Mouse (Mus musculus) mouse embryonic stem cell (cell line): ENCODE measurements around the gene Lmo7.

Experiments used
- in situ Hi-C, 2 experiments: fragments of 300-500 bp; cut with MboI; formaldehyde crosslinking; loops; 1 replicate in 1 of 2; 3 replicates in 1 of 2; pipeline ENCODE4 v1.14.3; 2019 to 2020; ENCODE audit warnings: low sequenced_read_pairs in 2 of 2, low pct_unique_long_range_greater_than_20kb in 1 of 2, mixed read lengths in 1 of 2; ENCODE audit not compliant: unreplicated experiment in 1 of 2

Gene Lmo7

GRCm38 (mm10) chr14:101816450-101816849 lies 86.7 kb downstream of the Lmo7 start:
- in situ Hi-C loops: no loop called here

DNA sequence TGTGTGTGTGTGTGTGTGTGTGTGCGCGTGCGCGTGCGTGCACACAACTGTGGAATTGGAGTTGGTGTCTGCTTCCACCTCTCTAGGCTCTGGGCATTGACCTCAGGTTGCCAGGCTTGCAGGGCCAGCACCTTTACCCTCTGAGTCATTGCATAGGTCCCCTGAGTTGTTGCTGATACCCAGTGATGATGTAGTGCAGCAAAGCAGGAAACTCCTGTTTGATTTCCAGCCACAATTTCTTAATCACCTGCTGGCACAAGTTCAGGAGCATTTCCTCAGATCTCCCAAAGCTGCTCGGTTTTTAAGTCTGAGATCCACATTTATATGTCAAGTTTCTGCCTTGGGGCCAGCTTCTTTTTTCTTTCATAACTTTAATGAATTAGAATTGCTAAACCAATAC lies 92.6 kb downstream of the Lmo7 start:
- in situ Hi-C loops: no loop called here

- in situ Hi-C loops: no loop called here
Measured at GRCm38 (mm10) chr14:101822871-101823270, 93.1 kb downstream of the Lmo7 start.

GRCm38 (mm10) chr14:101829676-101830075 lies 99.9 kb downstream of the Lmo7 start:
- in situ Hi-C loops: no loop called here

DNA sequence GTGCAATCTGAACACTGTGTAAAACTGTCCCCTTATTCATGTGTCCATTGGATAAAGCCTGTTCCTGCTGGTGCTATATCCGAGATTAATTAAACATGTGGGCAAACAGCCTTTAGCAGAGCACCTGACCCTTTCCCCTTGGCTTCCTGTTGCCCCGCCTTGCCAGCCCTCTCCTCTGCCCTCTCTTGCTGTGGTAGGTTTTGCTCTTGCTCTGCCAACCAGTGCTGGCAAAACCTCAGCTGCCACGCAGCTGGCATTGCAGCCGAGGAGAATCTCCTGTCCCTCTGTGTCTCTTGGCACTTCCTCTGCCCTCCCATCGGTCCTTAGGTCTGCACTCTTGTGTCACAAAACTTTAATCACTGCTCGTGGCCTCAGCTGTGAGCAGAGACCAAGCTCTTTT lies 100.4 kb downstream of the Lmo7 start:
- in situ Hi-C loops: no loop called here

DNA sequence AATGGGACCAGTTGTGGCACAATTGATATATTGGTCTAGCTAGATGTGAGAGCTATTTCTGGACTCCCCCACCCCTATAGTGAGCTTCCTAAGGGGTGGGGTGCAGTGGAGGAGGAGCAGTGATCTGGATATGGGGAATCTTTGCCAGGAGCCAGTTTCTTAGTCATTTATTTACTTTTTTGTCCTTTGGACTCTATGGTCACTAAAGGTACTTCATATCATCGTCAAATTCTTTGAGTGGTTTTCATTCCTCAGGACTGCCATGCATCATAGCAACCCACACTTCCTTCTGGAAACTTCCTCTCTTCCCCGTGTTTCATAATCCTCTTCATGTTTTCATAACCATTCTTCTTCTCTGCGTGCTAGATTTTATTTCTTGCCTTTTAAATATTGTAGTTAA lies 104.4 kb downstream of the Lmo7 start:
- in situ Hi-C loops: no loop called here

- in situ Hi-C loops: no loop called here
Measured at GRCm38 (mm10) chr14:101836401-101836800, 106.6 kb downstream of the Lmo7 start.

DNA sequence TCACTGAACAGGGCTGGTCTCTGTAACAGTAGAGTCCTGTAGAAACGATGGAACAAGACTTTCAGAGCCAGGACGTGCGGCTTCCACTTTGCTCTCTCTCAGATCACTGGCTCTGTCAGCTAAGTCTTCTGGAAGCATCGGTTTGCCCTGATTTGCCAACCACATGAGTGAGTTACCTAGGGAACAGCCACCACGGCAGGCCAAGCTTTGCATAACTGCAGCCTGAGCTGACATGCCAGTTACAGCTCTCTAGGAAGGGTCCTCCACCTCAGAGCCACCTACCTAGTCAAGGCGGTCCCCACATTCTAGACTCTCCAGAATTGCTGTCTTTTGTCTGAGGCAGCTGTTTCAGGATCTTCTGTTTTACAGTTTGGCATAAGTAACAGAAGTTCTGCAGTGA lies 107.4 kb downstream of the Lmo7 start:
- in situ Hi-C loops: no loop called here

GRCm38 (mm10) chr14:101838231-101838839 lies 108.6 kb downstream of the Lmo7 start:
- in situ Hi-C loops: no loop called here

DNA sequence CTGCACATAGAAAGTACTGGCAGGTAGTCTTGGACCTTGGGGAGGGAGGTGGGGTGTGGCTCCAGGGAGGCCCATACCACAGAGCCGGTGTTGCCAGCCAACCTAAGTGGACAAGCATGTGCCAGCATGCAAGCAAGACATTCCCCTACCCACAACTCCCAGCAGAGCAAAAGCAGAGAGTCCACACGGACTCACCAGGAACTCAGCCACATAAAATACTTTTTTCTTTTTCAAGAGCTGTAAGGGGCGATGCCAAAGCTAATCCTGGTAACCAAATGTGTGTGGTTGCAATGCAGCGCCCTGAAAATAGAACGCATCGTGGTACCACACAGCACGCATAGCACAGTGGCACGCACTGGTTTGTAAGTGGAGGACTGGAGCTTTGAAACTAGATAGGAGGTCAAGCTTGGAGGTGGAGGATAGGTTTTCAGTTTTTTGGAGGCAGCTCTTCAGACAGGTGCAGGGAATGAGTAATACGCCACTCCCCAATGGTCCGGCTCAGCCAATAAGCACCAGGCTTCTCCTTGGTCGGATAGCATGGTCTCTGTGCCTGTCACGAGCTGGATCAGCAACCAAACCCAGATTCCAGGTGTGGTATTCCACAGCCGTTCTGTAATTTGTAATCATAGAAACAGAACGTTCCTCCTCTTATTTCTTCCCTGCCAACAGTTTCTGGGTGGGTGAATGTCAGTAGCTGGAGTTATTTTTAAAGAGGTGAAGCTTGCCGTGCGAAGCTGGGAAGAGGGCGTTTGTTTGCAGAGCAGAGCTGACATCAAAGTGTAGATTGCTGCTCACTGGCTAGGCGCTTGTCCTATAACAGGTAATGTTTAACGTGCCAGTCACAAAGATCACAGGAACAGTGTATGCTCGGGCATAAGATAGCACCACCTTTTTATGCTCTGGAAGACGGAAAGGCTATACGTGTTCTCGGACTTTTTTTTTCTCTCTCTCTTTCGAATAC lies 110.3 kb downstream of the Lmo7 start:
- in situ Hi-C loops: no loop called here

GRCm38 (mm10) chr14:101841271-101841670 lies 111.5 kb downstream of the Lmo7 start:
- in situ Hi-C loops: no loop called here

DNA sequence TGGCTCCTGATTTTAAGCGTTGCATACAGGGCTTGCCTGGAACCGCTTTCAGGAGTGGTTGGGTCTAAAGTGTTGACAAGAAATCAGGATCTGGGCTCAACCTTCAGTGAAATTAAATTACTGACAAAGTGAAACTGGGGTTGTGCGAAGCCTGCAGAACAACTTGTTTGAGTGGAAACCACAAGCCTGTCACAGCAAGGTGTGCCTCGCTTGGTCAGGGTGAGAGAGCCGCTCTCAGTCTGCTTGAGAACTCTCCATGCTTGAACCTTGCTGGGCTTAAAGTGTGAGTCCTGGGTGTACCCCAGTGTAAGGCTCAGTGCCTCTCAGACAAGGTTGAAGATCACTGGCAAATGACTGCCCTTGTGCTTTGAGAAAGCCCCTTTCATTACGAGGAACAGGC lies 112.8 kb downstream of the Lmo7 start:
- in situ Hi-C loops: no loop called here

DNA sequence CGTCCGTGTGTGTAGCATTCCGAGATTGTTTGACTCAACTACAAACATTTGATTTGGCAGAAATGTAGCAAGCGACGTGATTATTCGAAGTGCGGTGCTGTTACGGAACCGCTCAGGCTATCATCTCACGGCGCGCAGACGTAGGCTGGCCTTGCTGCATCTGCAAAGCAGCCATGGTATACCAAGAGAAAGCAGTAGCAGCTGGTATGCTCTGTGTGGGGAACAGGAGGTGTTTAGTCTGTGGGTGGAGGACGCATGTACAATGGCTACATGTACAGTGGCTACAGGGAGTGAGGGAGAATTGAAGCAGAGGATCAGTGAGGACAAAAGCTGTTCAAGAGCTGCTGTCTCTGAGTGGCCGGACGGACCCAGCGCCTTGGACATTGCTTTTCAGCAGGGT lies 113.7 kb downstream of the Lmo7 start:
- in situ Hi-C loops: no loop called here

DNA sequence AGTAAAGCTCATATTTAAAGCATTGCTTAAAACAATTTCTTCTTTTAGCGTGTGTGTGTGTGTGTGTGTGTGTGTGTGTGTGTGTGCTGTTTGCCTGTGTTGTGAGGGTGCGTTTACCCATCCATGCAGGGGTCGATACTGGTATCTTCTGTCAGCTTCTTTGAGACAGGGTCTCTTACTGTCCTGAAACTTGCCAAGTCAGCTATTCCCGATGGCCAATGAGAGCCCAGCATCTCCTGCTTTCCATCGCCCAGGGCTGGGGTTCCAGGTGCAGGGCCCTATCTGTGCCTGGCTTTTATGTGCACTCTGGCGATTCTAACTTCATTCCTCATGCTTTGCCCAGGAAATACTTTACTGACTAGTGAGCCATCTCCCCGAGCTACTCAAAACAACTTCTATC lies 114.7 kb downstream of the Lmo7 start:
- in situ Hi-C loops: no loop called here

DNA sequence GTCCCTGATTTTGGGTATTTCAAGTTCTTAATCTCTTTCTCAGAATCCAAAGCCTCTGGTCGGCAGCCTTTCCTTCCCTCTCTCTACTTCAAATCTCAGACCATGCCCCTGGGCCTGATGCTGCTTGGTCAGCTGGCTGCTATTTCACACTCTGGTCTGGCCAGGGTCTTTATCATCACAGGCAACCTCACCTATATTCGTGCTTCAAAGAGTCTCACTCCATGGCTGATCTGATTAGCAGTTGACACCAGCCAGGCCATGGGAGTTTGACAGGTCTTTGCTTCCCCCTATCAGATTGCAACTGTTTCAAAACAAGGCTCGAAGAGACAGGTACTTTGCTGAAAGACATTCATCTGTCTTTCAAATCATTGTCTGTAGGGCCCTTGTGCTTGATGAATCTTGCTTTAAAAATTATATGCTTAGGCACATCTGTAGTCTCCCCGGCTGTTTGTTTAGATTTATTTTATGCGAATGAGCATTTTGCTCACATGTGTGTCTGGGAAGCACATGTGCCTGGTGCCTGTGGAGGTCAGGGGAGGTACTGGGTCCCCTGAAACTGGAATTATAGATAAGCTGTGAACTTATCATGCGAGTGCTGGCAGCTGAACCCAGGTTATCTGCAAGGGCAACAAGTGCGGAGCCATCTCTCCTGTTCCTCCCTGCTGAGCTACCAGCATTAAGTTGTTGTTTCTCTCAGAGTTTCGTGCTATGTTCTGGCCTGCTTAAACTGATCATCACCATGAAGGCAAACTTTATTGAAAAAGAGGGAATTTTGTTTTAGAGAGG lies 116.5 kb downstream of the Lmo7 start:
- in situ Hi-C loops: no loop called here

- in situ Hi-C loops: no loop called here
Measured at GRCm38 (mm10) chr14:101847520-101847919, 117.8 kb downstream of the Lmo7 start.

DNA sequence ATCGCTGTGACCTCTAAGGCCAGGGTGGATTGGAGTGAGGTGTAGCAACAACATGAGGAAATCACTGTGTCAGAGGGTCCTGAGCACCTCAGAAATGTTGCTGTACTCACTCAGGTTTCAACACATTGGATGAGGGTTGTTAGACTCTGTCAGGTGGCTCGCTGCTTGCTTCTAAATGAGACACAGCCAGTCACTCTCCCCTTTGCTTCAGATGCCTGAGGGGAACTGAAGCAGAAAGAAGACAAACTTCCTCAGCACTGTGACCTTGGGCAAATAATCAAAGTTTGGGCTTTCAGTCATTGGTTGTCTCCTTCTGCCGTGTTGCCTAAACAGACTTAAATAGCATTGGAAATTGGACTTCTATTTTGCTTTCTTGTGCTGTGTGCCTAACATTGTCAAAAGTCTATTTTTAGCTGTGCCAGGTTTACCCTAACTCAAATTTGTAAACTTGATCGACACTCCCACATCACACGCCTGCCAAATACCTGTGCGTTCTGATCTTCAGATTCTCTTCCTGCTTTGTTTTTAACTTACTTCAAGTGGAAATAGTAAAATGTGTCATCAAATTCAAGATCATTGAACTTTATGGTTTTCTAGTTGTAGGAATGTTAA lies 122.9 kb downstream of the Lmo7 start:
- in situ Hi-C loops: no loop called here

DNA sequence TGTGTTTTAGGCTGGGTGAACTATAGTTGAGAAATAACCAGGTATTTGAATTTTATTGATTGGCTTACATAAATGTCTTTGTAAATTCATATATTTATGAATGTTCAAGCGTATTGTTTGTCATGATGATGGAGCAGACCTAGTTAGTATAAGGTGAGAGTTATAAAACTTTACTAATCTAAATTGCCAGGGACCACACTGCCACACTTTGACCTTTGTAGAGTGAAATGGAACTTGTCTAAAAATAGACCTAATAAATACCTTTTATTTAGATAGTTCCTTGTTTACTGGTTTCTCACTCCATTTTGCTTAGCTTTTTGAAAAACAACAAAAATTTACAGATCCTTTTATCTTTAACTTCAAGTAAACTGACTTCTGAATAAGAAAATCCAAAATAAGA lies 123.5 kb downstream of the Lmo7 start:
- in situ Hi-C loops: no loop called here

DNA sequence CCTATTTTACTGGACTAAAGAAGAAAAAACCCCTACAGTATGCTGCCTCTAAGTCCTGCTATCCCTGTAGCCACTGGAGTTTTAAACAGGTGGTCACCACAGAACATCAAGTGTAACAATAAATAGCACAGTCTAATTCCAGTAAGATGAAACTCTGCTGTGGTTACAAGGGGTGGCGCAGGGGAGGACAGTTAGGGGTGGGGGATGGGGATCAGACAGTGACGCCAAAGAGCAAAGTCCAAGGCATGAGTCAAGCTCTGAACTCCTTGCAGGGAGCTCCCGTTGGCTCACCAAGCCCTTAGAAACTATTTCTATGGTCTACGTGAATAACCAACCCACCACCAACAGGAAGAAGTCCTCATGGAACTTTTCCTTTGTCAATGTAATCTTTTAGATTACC lies 124.0 kb downstream of the Lmo7 start:
- in situ Hi-C loops: no loop called here
